8 mouse cellular contexts compared by ENCODE assay signal in the genomic region with DNA sequence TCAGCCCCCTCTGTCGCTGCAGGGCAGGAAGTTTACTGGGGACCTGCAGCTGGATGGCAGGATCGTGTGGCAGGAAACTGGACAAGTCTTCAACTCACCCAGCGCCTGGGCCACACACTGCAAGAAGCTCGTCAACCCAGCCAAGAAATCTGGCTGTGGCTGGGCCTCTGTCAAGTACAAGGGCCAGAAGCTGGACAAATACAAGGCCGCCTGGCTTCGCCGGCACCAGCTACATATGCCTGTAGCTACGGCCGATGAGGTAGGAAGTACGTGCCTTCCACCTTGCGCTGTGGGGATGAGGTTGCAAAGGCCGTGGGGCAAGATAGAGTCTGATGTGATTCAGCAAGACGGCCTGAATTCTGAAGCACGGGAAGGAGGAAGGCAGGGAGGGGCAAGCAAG. TPM values are rescaled to one million over a fixed set of nuclear protein-coding genes. Genes with fewer than 3 reads are reported as not detected.
DNase-seq lines count a peak whose midpoint lies in the region; ATAC-seq and TF ChIP-seq lines count a peak whose summit lies in the region.

No protein-coding gene starts in this region.

- no peaks in the 10 kb centered on the region for H3K9me3 ChIP-seq in neural tube, embryonic 11.5 days (ENCODE audit: control insufficient read depth, low read length)
- H3K9me3 ChIP-seq in liver, embryonic 11.5 days (ENCODE audit: control insufficient read depth, low read length), result no peaks in the 10 kb centered on the region
- H3K9me3 ChIP-seq in stomach, postnatal 0 days (ENCODE audit: control insufficient read depth, low read length), result no peaks in the 10 kb centered on the region

- peak; percentile 61 for DNase-seq in cerebellum, adult 9-10 months
- no peak for DNase-seq in cerebellum, adult 8-10 months
- DNase-seq in neural tube, embryonic 11.5 days (ENCODE audit: low spot score), result no peak
- DNase-seq in neural tube, embryonic 10.5 days (ENCODE audit: extremely low spot score, low spot score), result no peak
- DNase-seq in liver, embryonic 11.5 days (ENCODE audit: low spot score), result no peak
- DNase-seq in stomach, postnatal 0 days (ENCODE audit: low spot score), result no peak
- DNase-seq in thymus, postnatal 14 days, result no peak
- DNase-seq in embryo, embryonic 10 days (ENCODE audit: low spot score), result no peak

- peak overlapping the region; percentile 90 for H3K9ac ChIP-seq in neural tube, embryonic 11.5 days (ENCODE audit: low read length)
- H3K9ac ChIP-seq in liver, embryonic 11.5 days (ENCODE audit: low read depth, low read length), result no peak overlapping the region
- peak overlapping the region; percentile 74; the same call in 1 of the 2 replicates for H3K9ac ChIP-seq in stomach, postnatal 0 days (ENCODE audit: low read length)

- peak overlapping the region; percentile 98 for H3K4me2 ChIP-seq in neural tube, embryonic 11.5 days (ENCODE audit: low read depth)
- H3K4me2 ChIP-seq in liver, embryonic 11.5 days, result peak overlapping the region; percentile 99
- peak overlapping the region; percentile 100 for H3K4me2 ChIP-seq in stomach, postnatal 0 days (replicated peaks; ENCODE audit: low read depth)

- peaks cover 15% of the 10 kb centered on the region for H3K36me3 ChIP-seq in neural tube, embryonic 11.5 days (ENCODE audit: control insufficient read depth, insufficient read depth, low read length)
- H3K36me3 ChIP-seq in liver, embryonic 11.5 days (ENCODE audit: control insufficient read depth, insufficient read depth, low read length), result peaks cover 10% of the 10 kb centered on the region
- peaks cover 8% of the 10 kb centered on the region for H3K36me3 ChIP-seq in stomach, postnatal 0 days (ENCODE audit: control insufficient read depth, insufficient read depth, low read length)

- H3K4me3 ChIP-seq in neural tube, embryonic 11.5 days (ENCODE audit: low read depth, low read length), result peak overlapping the region; percentile 85
- H3K4me3 ChIP-seq in liver, embryonic 11.5 days (ENCODE audit: low read depth, low read length), result peak overlapping the region; percentile 83
- H3K4me3 ChIP-seq in stomach, postnatal 0 days (ENCODE audit: low read depth, low read length), result no peak overlapping the region

- H3K27me3 ChIP-seq in neural tube, embryonic 11.5 days (ENCODE audit: control insufficient read depth, insufficient read depth, low read length), result 0 out of 2 replicates have a peak, but pooled peaks cover 2% of the 10 kb centered on the region
- H3K27me3 ChIP-seq in liver, embryonic 11.5 days (replicated peaks; ENCODE audit: control insufficient read depth, insufficient read depth, low read length), result no peaks in the 10 kb centered on the region
- H3K27me3 ChIP-seq in stomach, postnatal 0 days (ENCODE audit: control insufficient read depth, insufficient read depth, low read length), result 0 out of 2 replicates have a peak, but pooled peaks cover 2% of the 10 kb centered on the region

- WGBS in neural tube, embryonic 11.5 days, result 69% methylated on average over 14 of the region's 14 CpGs
- 66% methylated on average over 14 of the region's 14 CpGs for WGBS in liver, embryonic 11.5 days
- WGBS in stomach, postnatal 0 days, result 67% methylated on average over 14 of the region's 14 CpGs

- TF ChIP-seq CTCF in stomach, postnatal 0 days (IDR thresholded peaks at IDR 0.05; ENCODE audit: low read depth), result no peak

- peaks cover 10% of the 10 kb centered on the region for H3K4me1 ChIP-seq in neural tube, embryonic 11.5 days (ENCODE audit: control insufficient read depth, insufficient read depth, low read length)
- peaks cover 17% of the 10 kb centered on the region for H3K4me1 ChIP-seq in liver, embryonic 11.5 days (replicated peaks; ENCODE audit: control insufficient read depth, insufficient read depth, low read length)
- H3K4me1 ChIP-seq in stomach, postnatal 0 days (replicated peaks; ENCODE audit: control insufficient read depth, insufficient read depth), result peaks cover 4% of the 10 kb centered on the region; the same call in 1 of the 2 replicates

- no peak for ATAC-seq in neural tube, embryonic 11.5 days (ENCODE audit: insufficient read depth, low FRiP score, low TSS enrichment)
- no peak for ATAC-seq in liver, embryonic 11.5 days (replicated peaks; ENCODE audit: low FRiP score)
- no peak for ATAC-seq in stomach, postnatal 0 days (ENCODE audit: low FRiP score, low TSS enrichment)

- TF ChIP-seq EP300 in stomach, postnatal 0 days (optimal IDR thresholded peaks at IDR 0.05), result no peak

- H3K27ac ChIP-seq in neural tube, embryonic 11.5 days (ENCODE audit: low read depth, low read length), result no peak overlapping the region
- no peak overlapping the region for H3K27ac ChIP-seq in liver, embryonic 11.5 days (ENCODE audit: low read depth, low read length)
- no peak overlapping the region for H3K27ac ChIP-seq in stomach, postnatal 0 days (replicated peaks)

RNA-seq across cellular contexts. Expression of gene Mpnd, which starts 4.7 kb away (rescaled TPM):
- 157 and 176 TPM in 2 replicates for polyA plus RNA-seq in neural tube, embryonic 11.5 days (2014; fragmentation: Nextera tagmentation; extraction: Ambion mirVana)
- polyA plus RNA-seq in liver, embryonic 11.5 days (2014; fragmentation: Nextera tagmentation; extraction: Ambion mirVana), result 42.5 and 47.9 TPM in 2 replicates
- 28.9 and 34.9 TPM in 2 replicates for polyA plus RNA-seq in stomach, postnatal 0 days (2015; fragmentation: Nextera tagmentation; extraction: Ambion mirVana)

RNA-seq across cellular contexts. Expression of gene Stap2, which starts 4.9 kb away (rescaled TPM):
- 5.4 and 6.3 TPM in 2 replicates for polyA plus RNA-seq in neural tube, embryonic 11.5 days (2014; fragmentation: Nextera tagmentation; extraction: Ambion mirVana)
- 3.4 and 3.5 TPM in 2 replicates for polyA plus RNA-seq in liver, embryonic 11.5 days (2014; fragmentation: Nextera tagmentation; extraction: Ambion mirVana)
- polyA plus RNA-seq in stomach, postnatal 0 days (2015; fragmentation: Nextera tagmentation; extraction: Ambion mirVana), result 44.2 and 50.6 TPM in 2 replicates

RNA-seq across cellular contexts. Expression of gene Fsd1, which starts 23.9 kb away (rescaled TPM):
- polyA plus RNA-seq in neural tube, embryonic 11.5 days (2014; fragmentation: Nextera tagmentation; extraction: Ambion mirVana), result 68.3 and 86.8 TPM in 2 replicates
- 6.4 and 8.8 TPM in 2 replicates for polyA plus RNA-seq in liver, embryonic 11.5 days (2014; fragmentation: Nextera tagmentation; extraction: Ambion mirVana)
- polyA plus RNA-seq in stomach, postnatal 0 days (2015; fragmentation: Nextera tagmentation; extraction: Ambion mirVana), result 2.7 and 3.5 TPM in 2 replicates

RNA-seq across cellular contexts. Expression of gene Sh3gl1, which starts 26.2 kb away (rescaled TPM):
- 122 and 125 TPM in 2 replicates for polyA plus RNA-seq in neural tube, embryonic 11.5 days (2014; fragmentation: Nextera tagmentation; extraction: Ambion mirVana)
- 96.4 and 99.1 TPM in 2 replicates for polyA plus RNA-seq in liver, embryonic 11.5 days (2014; fragmentation: Nextera tagmentation; extraction: Ambion mirVana)
- 100 and 101 TPM in 2 replicates for polyA plus RNA-seq in stomach, postnatal 0 days (2015; fragmentation: Nextera tagmentation; extraction: Ambion mirVana)

RNA-seq across cellular contexts. Expression of gene Chaf1a, which starts 30.0 kb away (rescaled TPM):
- polyA plus RNA-seq in neural tube, embryonic 11.5 days (2014; fragmentation: Nextera tagmentation; extraction: Ambion mirVana), result 23.5 and 25.0 TPM in 2 replicates
- polyA plus RNA-seq in liver, embryonic 11.5 days (2014; fragmentation: Nextera tagmentation; extraction: Ambion mirVana), result 32.0 and 32.6 TPM in 2 replicates
- polyA plus RNA-seq in stomach, postnatal 0 days (2015; fragmentation: Nextera tagmentation; extraction: Ambion mirVana), result 4.5 and 5.0 TPM in 2 replicates
